Mouse (Mus musculus) E14TG2a.4 (cell line): ENCODE data around the gene Ncapd3.

ENCODE experiments used
- H3K27me3 ChIP-seq: 2 replicates; pipeline ENCODE4 v1.6.1; 2014; ENCODE audit warnings: low read length, control low read depth; ENCODE audit not compliant: insufficient read depth
- H3K36me3 ChIP-seq: 2 replicates; pipeline ENCODE4 v1.6.1; 2014; ENCODE audit warnings: low read length, control low read depth; ENCODE audit not compliant: insufficient read depth
- H3K4me1 ChIP-seq: replicated peaks from 2 replicates; pipeline ENCODE4 v1.6.1; 2014; ENCODE audit warnings: low read depth, low read length, control low read depth
- H3K4me3 ChIP-seq: replicated peaks from 2 replicates; pipeline ENCODE4 v1.5.1; 2014; ENCODE audit warnings: mild to moderate bottlenecking, low read length
- H3K9me3 ChIP-seq: 2 replicates; pipeline ENCODE4 v1.6.1; 2014; ENCODE audit warnings: low read length, control low read depth
- CTCF ChIP-seq: conservative IDR thresholded peaks from 2 replicates; pipeline ENCODE4 v1.5.1; 2014; ENCODE audit warnings: low read length
- NANOG ChIP-seq: IDR thresholded peaks from 2 replicates; pipeline ENCODE4 v1.6.1; 2014; ENCODE audit warnings: borderline replicate concordance, low read length, mixed read lengths
- POU5F1 ChIP-seq: IDR thresholded peaks from 2 replicates; pipeline ENCODE4 v1.6.1; 2014; ENCODE audit warnings: low read length, borderline replicate concordance

The Ncapd3 gene

GRCm38 (mm10) chr9:27023681-27024080, 6.3 kb upstream of the Ncapd3 start:
- H3K36me3 ChIP-seq = peaks cover 40% of the 10 kb centered on the region
- peaks cover 12% of the 10 kb centered on the region for H3K4me1 ChIP-seq

GRCm38 (mm10) chr9:27026708-27027107, 3.3 kb upstream of the Ncapd3 start:
- TF ChIP-seq NANOG (no peak), POU5F1 (no peak), CTCF (no peak)
- H3K27me3 ChIP-seq = no peaks in the 10 kb centered on the region
- H3K36me3 ChIP-seq = peaks cover 27% of the 10 kb centered on the region; the same call in 1 of the 2 replicates
- H3K4me3 ChIP-seq = no peak overlapping the region
- no peaks in the 10 kb centered on the region for H3K9me3 ChIP-seq
- peaks cover 24% of the 10 kb centered on the region for H3K4me1 ChIP-seq

More at GRCm38 (mm10) chr9:27023681-27024080, 6.3 kb upstream of the Ncapd3 start:
- H3K27me3 ChIP-seq = no peaks in the 10 kb centered on the region
- H3K9me3 ChIP-seq = no peaks in the 10 kb centered on the region
- H3K4me3 ChIP-seq = no peak overlapping the region
- no peak for TF ChIP-seq CTCF
- no peak for TF ChIP-seq POU5F1
- no peak for TF ChIP-seq NANOG

DNA sequence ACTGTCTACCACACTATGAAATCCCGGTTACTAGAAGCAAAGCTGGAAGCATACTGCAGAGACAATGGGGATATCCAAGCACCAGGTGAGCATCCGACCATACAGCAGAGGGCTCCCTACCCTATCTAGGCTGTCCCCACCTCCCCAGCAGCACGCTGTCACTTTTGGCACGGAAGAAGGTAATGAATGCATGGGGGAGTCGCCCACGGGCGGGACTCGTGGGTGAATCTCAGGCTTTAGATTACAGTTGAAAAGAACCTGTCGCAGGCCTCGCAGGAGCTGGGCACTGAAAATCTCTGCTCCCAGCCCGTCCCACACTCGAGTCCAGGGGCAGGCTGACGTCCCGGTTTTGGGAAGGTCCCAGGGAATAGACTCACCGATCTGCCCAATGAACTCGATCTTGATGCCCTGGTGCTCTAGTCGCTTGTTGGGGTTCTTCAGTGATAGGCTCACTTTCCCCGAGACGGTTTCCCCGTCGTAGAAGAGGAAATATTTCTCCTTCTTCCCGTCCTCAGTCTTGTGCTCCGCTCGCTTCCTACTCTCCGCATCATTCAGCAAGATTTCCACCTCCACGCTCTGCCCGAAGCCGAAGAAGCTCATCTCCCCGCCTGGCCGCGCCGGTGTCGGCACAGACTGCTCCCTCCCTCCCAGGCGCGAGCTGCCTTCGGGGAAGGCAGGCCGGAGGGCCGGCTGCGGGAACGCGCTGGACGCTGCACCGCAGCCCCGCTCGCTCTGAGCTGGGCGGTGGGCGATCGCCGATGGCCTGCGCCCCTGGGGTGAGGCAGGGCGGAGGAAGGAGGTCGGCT, 750 bp upstream of the Ncapd3 start:
- H3K4me3 ChIP-seq = peak overlapping the region; percentile 100
- no peaks in the 10 kb centered on the region for H3K9me3 ChIP-seq
- no peaks in the 10 kb centered on the region for H3K27me3 ChIP-seq
- TF ChIP-seq POU5F1 (no peak), CTCF (no peak), NANOG (no peak)
- H3K36me3 ChIP-seq = peaks cover 33% of the 10 kb centered on the region
- H3K4me1 ChIP-seq = peaks cover 36% of the 10 kb centered on the region

DNA sequence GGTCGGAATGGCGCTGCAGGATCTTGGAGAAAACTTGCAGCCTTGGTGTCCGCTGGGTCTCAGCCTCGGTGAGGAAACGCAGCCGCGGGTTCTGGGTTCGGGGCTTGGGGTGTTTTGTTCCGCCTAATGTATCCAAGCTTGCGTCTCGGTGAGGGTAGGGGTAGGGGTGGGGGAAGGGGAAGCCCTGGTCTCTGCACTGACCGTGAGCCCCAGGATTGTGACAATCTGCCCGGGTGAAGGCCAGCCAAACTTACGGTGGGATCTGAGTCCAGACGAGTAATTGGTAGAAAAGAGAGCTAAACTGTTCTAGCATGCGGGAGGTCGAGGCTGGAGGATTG, 757 bp downstream of the Ncapd3 start:
- H3K36me3 ChIP-seq = peaks cover 46% of the 10 kb centered on the region
- peak overlapping the region; percentile 100 for H3K4me3 ChIP-seq
- TF ChIP-seq CTCF (no peak), NANOG (no peak)
- H3K4me1 ChIP-seq = peaks cover 36% of the 10 kb centered on the region
- no peaks in the 10 kb centered on the region for H3K27me3 ChIP-seq
- no peaks in the 10 kb centered on the region for H3K9me3 ChIP-seq

DNA sequence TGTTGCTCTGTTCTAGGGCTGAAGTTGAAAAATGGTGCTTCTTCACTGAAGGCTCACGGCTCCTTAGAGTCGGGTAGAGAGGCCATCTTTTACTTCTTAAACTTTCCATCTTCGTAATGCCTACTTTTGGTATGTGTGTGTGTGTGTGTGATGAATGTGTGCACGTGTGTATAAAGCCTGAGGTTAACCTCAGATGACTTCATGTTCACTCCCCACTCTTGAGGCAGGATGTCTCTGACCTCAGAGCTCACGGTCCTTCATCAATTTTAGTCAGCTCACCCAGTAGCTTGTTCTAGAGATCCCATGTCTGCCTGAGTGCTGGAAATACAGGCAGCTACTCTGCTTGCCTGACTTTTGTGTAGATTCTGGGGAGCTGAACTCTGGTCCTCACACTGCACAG, 13.9 kb downstream of the Ncapd3 start:
- Histone ChIP-seq H3K9me3 (no peaks in the 10 kb centered on the region), H3K27me3 (no peaks in the 10 kb centered on the region), H3K4me3 (no peak overlapping the region), H3K4me1 (no peaks in the 10 kb centered on the region), H3K36me3 (peaks cover 96% of the 10 kb centered on the region)
- TF ChIP-seq NANOG (no peak), CTCF (no peak)

DNA sequence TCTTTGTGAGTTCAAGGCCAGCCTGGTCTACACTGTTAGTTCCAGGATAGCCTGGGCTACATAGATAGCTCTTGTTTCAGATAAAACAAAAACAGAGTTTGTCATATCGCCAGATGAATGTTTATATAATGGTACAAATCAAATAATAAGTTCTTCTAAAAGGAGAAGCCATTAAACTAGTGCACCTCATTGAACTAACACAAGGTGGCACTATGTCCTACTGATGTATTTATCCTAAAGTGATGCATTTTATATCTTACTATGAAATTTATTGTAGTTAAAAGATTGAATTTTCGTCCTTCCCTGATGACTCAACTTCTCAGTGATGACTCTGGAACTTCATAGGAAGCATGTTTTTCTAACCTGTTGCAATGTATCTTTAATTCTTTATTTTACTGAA, 19.5 kb downstream of the Ncapd3 start:
- Histone ChIP-seq H3K9me3 (no peaks in the 10 kb centered on the region), H3K36me3 (peaks cover 97% of the 10 kb centered on the region), H3K4me1 (no peaks in the 10 kb centered on the region), H3K27me3 (no peaks in the 10 kb centered on the region), H3K4me3 (no peak overlapping the region)
- TF ChIP-seq POU5F1 = no peak
- TF ChIP-seq CTCF = peak; percentile 10; the same call in 1 of the 2 replicates
- TF ChIP-seq NANOG = no peak

DNA sequence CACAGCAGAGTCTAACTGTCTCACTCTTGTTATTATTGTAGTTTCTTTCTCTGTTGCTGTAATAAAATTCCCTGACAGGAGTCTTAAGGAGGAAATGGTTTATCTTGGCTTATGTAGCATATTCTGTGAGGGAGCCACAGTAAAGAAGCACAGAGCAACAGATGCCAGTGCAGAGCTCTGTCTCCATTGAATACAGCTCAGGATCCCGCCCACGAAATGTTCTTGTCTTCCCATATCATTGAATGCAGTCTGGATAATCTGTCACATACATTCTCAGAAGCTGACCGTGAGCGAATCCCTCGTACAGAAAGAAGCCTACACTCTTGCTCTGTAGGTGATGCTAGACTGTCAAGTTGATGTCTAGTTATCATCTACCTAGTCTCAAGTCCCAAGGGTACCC, 28.4 kb downstream of the Ncapd3 start:
- no peak for TF ChIP-seq CTCF
- no peak for TF ChIP-seq POU5F1
- no peak for TF ChIP-seq NANOG
- no peak overlapping the region for H3K4me3 ChIP-seq
- no peaks in the 10 kb centered on the region for H3K27me3 ChIP-seq
- H3K4me1 ChIP-seq = no peaks in the 10 kb centered on the region
- H3K36me3 ChIP-seq = peaks cover 97% of the 10 kb centered on the region
- no peaks in the 10 kb centered on the region for H3K9me3 ChIP-seq

DNA sequence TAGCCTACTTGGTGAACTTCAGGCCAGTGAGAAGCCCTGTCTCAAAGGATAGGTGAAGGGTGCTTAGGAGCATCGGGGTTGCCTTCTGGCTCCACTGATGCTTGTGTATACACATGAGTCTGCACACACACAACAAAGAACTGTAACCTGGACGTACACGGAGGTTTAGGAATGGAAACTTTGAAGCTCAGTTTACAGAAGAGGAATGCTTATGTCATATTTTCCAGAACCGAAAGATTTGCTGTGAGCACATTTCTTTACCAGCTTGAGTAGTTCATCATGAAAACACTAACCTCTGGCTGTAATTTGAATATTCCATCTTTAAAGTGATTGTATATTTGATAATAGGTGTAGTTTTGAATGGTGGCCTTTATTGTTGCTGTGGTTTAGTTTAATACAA, 40.9 kb downstream of the Ncapd3 start:
- Histone ChIP-seq H3K27me3 (no peaks in the 10 kb centered on the region), H3K4me3 (no peak overlapping the region), H3K9me3 (no peaks in the 10 kb centered on the region), H3K36me3 (peaks cover 96% of the 10 kb centered on the region), H3K4me1 (peaks cover 11% of the 10 kb centered on the region)
- no peak for TF ChIP-seq CTCF
- no peak for TF ChIP-seq POU5F1
- no peak for TF ChIP-seq NANOG

DNA sequence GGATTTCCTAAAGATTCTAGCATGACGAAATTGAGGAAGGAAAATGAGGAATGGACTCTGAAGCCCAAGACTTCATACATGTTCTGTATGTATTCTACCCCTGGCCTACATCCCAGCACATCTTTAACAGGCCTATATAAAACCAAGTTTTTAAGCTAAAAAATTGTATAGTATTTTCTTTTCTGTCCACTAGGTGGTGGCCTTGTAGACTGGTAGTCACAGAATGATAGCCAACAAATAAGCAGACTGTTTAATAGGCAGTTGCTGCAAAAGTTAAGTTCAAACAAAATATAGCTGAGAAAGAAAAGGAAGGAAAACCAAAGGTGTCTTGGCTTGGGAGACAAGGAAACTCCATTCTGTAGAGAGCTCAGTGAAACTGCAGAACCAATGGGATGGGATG, 44.7 kb downstream of the Ncapd3 start:
- peaks cover 92% of the 10 kb centered on the region for H3K36me3 ChIP-seq
- no peaks in the 10 kb centered on the region for H3K9me3 ChIP-seq
- H3K27me3 ChIP-seq = no peaks in the 10 kb centered on the region
- TF ChIP-seq POU5F1 (no peak), NANOG (no peak), CTCF (peak; percentile 22; the same call in 1 of the 2 replicates)
- H3K4me3 ChIP-seq = no peak overlapping the region
- H3K4me1 ChIP-seq = peaks cover 16% of the 10 kb centered on the region

- H3K9me3 ChIP-seq = no peaks in the 10 kb centered on the region
- peak; percentile 71; the same call in 1 of the 2 replicates for TF ChIP-seq NANOG
- TF ChIP-seq CTCF = no peak
- TF ChIP-seq POU5F1 = no peak
- H3K27me3 ChIP-seq = no peaks in the 10 kb centered on the region
These were observed 45.8 kb downstream of the Ncapd3 start for GRCm38 (mm10) chr9:27075812-27076211.

More at GRCm38 (mm10) chr9:27075812-27076211, 45.8 kb downstream of the Ncapd3 start:
- H3K4me1 ChIP-seq = peaks cover 16% of the 10 kb centered on the region
- H3K4me3 ChIP-seq = no peak overlapping the region
- peaks cover 92% of the 10 kb centered on the region for H3K36me3 ChIP-seq
